Mouse (Mus musculus): Measurements from ENCODE around the gene Ccdc85c.
A peak's percentile ranks its signal among the peaks of the same experiment; 100 is the strongest.

The Ccdc85c gene

GRCm38 (mm10) chr12:108274661-108275507, at the start of gene Ccdc85c:
Ccdc85c (minus strand) TSS chr12:108275425.
- DNase-seq (ENCODE audit: low read depth), result no peak

- no peak for DNase-seq (ENCODE audit: low read depth)
Observed at GRCm38 (mm10) chr12:108320096-108320495, 44.9 kb upstream of the Ccdc85c start.

- DNase-seq (ENCODE audit: low read depth), result no peak
Observed at GRCm38 (mm10) chr12:108318499-108318898, 43.3 kb upstream of the Ccdc85c start.

GRCm38 (mm10) chr12:108317826-108318430, 42.7 kb upstream of the Ccdc85c start:
- DNase-seq (ENCODE audit: low read depth), result no peak

- no peak for DNase-seq (ENCODE audit: low read depth)
Observed at GRCm38 (mm10) chr12:108317201-108317738, 42.0 kb upstream of the Ccdc85c start.

- no peak for DNase-seq (ENCODE audit: low read depth)
Observed at GRCm38 (mm10) chr12:108316655-108317054, 41.4 kb upstream of the Ccdc85c start.

GRCm38 (mm10) chr12:108315818-108316217, 40.6 kb upstream of the Ccdc85c start:
- DNase-seq (ENCODE audit: low read depth), result no peak

GRCm38 (mm10) chr12:108313244-108313772, 38.1 kb upstream of the Ccdc85c start:
- no peak for DNase-seq (ENCODE audit: low read depth)

- no peak for DNase-seq (ENCODE audit: low read depth)
Observed at GRCm38 (mm10) chr12:108312432-108312851, 37.2 kb upstream of the Ccdc85c start.

- no peak for DNase-seq (ENCODE audit: low read depth)
Observed at GRCm38 (mm10) chr12:108311741-108312290, 36.6 kb upstream of the Ccdc85c start.

- no peak for DNase-seq (ENCODE audit: low read depth)
Observed at GRCm38 (mm10) chr12:108310456-108311027, 35.3 kb upstream of the Ccdc85c start.

GRCm38 (mm10) chr12:108310041-108310440, 34.8 kb upstream of the Ccdc85c start:
- DNase-seq (ENCODE audit: low read depth), result no peak

GRCm38 (mm10) chr12:108309116-108309794, 34.0 kb upstream of the Ccdc85c start:
- DNase-seq (ENCODE audit: low read depth), result no peak

GRCm38 (mm10) chr12:108308363-108308856, 33.2 kb upstream of the Ccdc85c start:
- DNase-seq (ENCODE audit: low read depth), result no peak

GRCm38 (mm10) chr12:108307553-108307952, 32.3 kb upstream of the Ccdc85c start:
- peak; percentile 29 for DNase-seq (ENCODE audit: low read depth)

GRCm38 (mm10) chr12:108305812-108306794, 30.9 kb upstream of the Ccdc85c start, which contains the start of gene Hhipl1:
Hhipl1 (plus strand) TSS chr12:108306270.
- DNase-seq (ENCODE audit: low read depth), result no peak

- no peak for DNase-seq (ENCODE audit: low read depth)
Observed at GRCm38 (mm10) chr12:108305172-108305571, 29.9 kb upstream of the Ccdc85c start.

GRCm38 (mm10) chr12:108303778-108304365, 28.6 kb upstream of the Ccdc85c start:
- no peak for DNase-seq (ENCODE audit: low read depth)

GRCm38 (mm10) chr12:108301006-108301405, 25.8 kb upstream of the Ccdc85c start:
- DNase-seq (ENCODE audit: low read depth), result no peak

GRCm38 (mm10) chr12:108297033-108297432, 21.8 kb upstream of the Ccdc85c start:
- no peak for DNase-seq (ENCODE audit: low read depth)

Data from c-Kit-positive CD71-positive TER-119-negative erythroid progenitor cells, embryonic 14.5 days (primary cell).